Mouse (Mus musculus): ENCODE results near the gene Zfp334.

The Zfp334 gene

GRCm38 (mm10) chr2:165387844-165388495, at the start of gene Zfp334:
Gene Zfp334 (minus strand): TSS chr2:165388259.
- DNase-seq: peak; percentile 97 to 98

- no peak for DNase-seq
Observed at GRCm38 (mm10) chr2:165428694-165429093, 40.6 kb upstream of the Zfp334 start.

DNA sequence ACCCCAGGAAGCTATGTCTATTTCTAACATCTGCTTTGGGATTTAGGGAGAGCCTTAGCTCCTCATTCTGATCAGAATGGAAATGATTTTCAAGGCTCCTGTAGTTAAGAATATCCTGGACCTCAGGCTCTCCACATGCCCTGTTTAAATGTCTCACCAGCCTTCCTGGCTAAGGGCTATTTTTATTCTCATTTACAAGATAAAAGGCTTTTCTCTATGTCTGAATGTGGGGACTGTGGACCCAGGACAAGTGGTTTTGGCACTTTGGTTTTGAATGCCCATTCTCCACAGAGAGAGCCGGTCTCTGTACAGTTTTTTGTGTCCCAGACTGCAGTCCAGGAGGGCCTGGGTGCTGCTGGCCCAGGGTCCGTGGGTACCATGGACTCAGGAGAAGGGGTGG, 32.1 kb upstream of the Zfp334 start:
- no peak for DNase-seq

GRCm38 (mm10) chr2:165419670-165420111, 31.6 kb upstream of the Zfp334 start:
- DNase-seq: peak; percentile 47 to 52

GRCm38 (mm10) chr2:165418577-165418976, 30.5 kb upstream of the Zfp334 start:
- no peak for DNase-seq

GRCm38 (mm10) chr2:165417291-165417690, 29.2 kb upstream of the Zfp334 start:
- peak; percentile 38 to 56 for DNase-seq

DNA sequence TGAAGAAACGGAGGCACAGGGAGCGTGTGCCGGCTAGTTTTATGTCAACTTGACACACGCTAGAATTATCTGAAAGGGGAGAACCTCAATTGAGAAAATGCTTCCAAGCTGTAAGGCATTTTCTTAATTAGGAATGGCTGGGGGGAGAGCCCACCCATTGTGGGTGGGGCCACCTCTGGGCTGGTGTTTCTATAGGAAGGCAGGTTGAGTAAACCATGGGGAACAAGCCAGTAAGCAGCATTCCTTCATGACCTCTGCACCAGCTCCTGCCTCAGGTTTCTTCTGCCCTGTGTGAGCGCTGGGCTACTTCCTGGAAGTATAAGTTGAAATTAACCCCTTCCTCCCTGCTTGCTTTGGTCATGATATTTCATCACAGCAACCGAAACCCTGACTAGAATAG, 27.7 kb upstream of the Zfp334 start:
- DNase-seq: no peak

DNA sequence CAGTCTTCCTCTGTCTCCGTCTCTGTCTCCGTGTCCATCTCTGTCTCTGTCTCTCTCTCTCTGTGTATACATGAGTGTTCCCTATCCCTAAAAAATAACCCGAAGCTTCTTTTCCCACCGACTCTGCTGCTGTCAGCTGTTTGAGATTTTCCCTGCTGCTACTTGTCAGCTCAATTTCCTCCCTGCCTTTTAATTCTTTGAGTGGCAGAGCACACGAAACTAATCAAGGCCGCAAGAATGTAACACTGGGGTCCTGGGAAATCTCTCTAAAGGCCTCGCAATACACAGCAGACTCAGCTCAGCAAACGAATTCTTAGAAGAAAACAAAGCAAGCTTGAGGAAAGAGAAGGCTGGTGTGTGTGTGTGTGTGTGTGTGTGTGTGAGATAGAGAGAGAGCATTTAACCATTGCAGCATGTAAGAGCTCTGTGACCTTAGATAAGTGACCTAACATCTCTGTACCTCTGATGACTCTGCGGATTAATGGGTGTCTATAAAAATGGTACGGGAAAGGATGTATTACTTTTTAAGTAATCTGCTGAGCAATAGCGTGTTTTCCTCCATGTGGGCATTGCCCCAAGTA, 27.2 kb upstream of the Zfp334 start:
- no peak for DNase-seq

GRCm38 (mm10) chr2:165414321-165414720, 26.3 kb upstream of the Zfp334 start:
- no peak for DNase-seq

- peak; percentile 48 to 49 for DNase-seq
Observed at GRCm38 (mm10) chr2:165413884-165414283, 25.8 kb upstream of the Zfp334 start.

- peak; percentile 78 to 82 for DNase-seq
Observed at GRCm38 (mm10) chr2:165407700-165408301, 19.7 kb upstream of the Zfp334 start.

- no peak for DNase-seq
Observed at GRCm38 (mm10) chr2:165405351-165405750, 17.3 kb upstream of the Zfp334 start.

DNA sequence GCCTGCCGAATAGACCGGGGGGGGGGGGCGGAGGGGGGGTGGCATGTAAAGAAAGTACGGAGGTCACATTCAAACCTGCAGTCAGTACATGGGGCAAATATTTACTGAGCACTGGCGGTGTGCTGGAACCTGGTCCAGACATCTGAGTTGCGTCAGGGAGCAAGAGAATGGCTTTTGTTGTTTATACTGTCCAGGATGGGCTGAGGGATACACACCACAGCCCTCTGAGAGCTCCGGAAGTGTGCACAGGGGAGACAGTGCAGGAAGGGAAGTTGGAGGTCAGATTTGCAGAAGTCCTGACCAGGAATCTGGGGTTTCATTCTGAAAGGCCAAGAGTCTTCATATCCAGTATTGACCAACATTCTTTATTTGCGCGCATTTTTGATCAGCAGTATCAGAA, 16.9 kb upstream of the Zfp334 start:
- no peak for DNase-seq

GRCm38 (mm10) chr2:165398164-165398785, 10.2 kb upstream of the Zfp334 start:
- DNase-seq: no peak

GRCm38 (mm10) chr2:165397502-165398163, 9.6 kb upstream of the Zfp334 start:
- no peak for DNase-seq

DNA sequence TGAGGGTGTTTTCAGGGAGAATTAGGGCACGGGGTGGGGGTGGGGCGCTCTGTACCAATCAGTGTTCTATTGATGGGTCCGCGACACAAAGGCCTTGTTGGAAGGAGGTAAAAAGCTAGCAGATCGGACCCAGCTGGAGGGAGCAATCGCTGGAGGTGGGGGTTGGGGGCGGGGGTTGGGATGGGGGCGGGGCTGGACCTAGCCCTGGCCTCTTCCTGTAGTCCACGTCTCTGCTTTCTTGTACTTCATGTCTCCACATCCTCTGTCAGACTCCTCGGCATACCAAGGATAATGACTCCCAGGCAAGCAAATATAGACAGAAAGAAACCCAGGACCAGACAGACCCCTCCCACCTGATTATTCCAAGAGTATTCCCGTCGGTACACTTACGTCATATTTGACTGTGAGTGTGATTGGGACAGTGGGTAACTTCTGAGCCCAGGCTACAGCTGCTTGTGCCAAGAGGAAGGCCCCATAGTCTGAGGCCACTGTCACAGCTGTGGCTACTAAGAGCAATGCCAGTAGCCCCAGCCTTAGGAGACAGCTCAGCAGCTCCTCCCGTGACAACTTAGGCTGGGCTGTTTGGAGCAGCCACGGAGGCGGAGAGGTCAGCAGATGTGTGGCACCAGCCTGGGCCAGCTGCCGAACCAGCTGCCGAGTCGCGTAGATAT, 8.9 kb upstream of the Zfp334 start:
- no peak for DNase-seq

DNA sequence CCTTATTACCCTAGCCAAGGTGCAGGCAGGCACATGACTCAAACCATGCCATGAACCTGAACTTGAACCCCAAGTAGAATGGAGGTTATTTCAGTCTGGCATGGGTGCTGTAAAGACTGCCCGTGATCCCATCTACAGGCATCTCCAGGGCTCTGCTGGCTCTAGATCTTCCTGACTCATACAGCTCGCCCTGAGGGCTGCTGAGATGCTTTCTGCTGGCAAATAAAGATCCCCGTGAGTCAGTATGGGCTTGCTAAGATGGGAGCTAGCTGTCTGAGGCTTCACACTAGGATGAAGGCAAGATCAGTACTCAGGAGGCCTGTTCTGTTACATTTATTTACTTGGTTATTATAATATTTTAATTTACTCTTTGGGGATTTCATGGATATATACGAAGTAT, 4.1 kb upstream of the Zfp334 start:
- no peak for DNase-seq

- peak; percentile 28 to 39 for DNase-seq
Observed at GRCm38 (mm10) chr2:165391561-165391960, 3.5 kb upstream of the Zfp334 start.

DNA sequence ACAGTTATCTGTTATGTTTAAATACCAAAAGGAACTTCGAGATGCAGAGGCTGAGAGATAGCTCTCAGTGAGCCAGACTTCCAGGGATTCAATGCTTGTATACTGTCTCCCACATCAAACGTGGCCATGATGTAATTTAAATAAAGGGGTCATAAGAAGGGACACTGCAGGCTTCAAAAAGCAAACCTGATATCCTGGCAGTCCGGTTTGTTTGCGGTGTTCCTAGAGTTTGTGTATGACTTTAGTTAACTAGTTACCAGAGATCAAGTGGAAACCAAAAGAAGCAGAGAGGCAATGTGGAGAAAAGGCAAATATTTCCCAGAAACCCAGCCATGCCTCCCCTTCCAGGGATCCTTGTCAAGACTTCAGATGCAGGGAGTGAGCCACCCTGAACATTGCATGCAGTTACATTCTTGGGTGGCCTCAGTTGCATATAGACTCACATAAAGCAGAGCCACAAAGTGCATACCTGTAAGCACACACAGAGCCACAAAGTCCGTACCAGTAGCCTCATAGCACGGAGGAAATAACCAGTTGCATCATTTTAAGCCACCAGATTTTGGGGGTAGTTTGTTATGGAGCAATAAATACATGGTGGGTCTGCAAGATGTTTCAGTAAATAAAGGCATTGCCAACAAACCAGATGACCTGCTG, 1.4 kb upstream of the Zfp334 start:
- no peak for DNase-seq

- DNase-seq: no peak
Observed at GRCm38 (mm10) chr2:165387370-165387769, 689 bp downstream of the Zfp334 start.

- DNase-seq: no peak
Observed at GRCm38 (mm10) chr2:165380050-165380449, 8.0 kb downstream of the Zfp334 start.

- DNase-seq: no peak
Observed at GRCm38 (mm10) chr2:165376001-165376400, 12.1 kb downstream of the Zfp334 start.

Data from cerebellum, postnatal 36 days (tissue).